10 mouse cellular contexts compared by ENCODE assay signal in genomic region chr9:66144248-66144647, GRCm38 (mm10). TPM values are rescaled to one million over a fixed set of nuclear protein-coding genes. Genes with fewer than 3 reads are reported as not detected.
DNase-seq lines count a peak whose midpoint lies in the region; ATAC-seq lines count a peak whose summit lies in the region.
"Had no signal": no experiment of that assay in that cellular context is flagged by ENCODE, and none has a peak within 500 bp of the region (broad histone marks: within the 10 kb centered on the region; RNA-seq: fewer than 3 reads in every experiment).

No protein-coding gene starts in this region.

- no peaks in the 10 kb centered on the region for H3K9me3 ChIP-seq in kidney, embryonic 14.5 days (ENCODE audit: control insufficient read depth, low read length)
- H3K9me3 ChIP-seq in intestine, embryonic 15.5 days = no peaks in the 10 kb centered on the region
- no peaks in the 10 kb centered on the region for H3K9me3 ChIP-seq in limb, embryonic 10.5 days (replicated peaks)
- H3K9me3 ChIP-seq in neural tube, embryonic 11.5 days (ENCODE audit: control insufficient read depth, low read length) = no peaks in the 10 kb centered on the region
- H3K9me3 ChIP-seq: embryonic facial prominence, embryonic 12.5 days had no signal

- peak; percentile 71 for DNase-seq in kidney, adult 18-20 months
- peak; percentile 91 for DNase-seq in brain, adult 2 months (ENCODE audit: low read depth, low spot score)
- DNase-seq in fibroblast of lung, adult 2 months (ENCODE audit: low read depth) = peak; percentile 44
- DNase-seq in limb, embryonic 10.5 days (ENCODE audit: low spot score) = peak; percentile 76
- DNase-seq in neural tube, embryonic 11.5 days (ENCODE audit: low spot score) = peak; percentile 78
- DNase-seq in testis, postnatal 14 days (ENCODE audit: low spot score) = peak; percentile 57

- H3K4me1 ChIP-seq in kidney, embryonic 14.5 days (ENCODE audit: control insufficient read depth, insufficient read depth, low read length) = no peaks in the 10 kb centered on the region
- no peaks in the 10 kb centered on the region for H3K4me1 ChIP-seq in intestine, embryonic 15.5 days (replicated peaks)
- H3K4me1 ChIP-seq in limb, embryonic 10.5 days = no peaks in the 10 kb centered on the region
- H3K4me1 ChIP-seq in neural tube, embryonic 11.5 days (ENCODE audit: control insufficient read depth, insufficient read depth, low read length) = no peaks in the 10 kb centered on the region
- H3K4me1 ChIP-seq: embryonic facial prominence, embryonic 12.5 days had no signal

- no peaks in the 10 kb centered on the region for H3K27me3 ChIP-seq in kidney, embryonic 14.5 days (ENCODE audit: control insufficient read depth, insufficient read depth, low read length)
- no peaks in the 10 kb centered on the region for H3K27me3 ChIP-seq in intestine, embryonic 15.5 days (replicated peaks)
- H3K27me3 ChIP-seq in limb, embryonic 10.5 days (ENCODE audit: low read depth, poor library complexity, severe bottlenecking) = no peaks in the 10 kb centered on the region
- no peaks in the 10 kb centered on the region for H3K27me3 ChIP-seq in neural tube, embryonic 11.5 days (ENCODE audit: control insufficient read depth, insufficient read depth, low read length)
- H3K27me3 ChIP-seq: embryonic facial prominence, embryonic 12.5 days had no signal

- WGBS in kidney, embryonic 14.5 days = 7% methylated on average over 6 of the region's 6 CpGs
- WGBS in intestine, embryonic 15.5 days = 7% methylated on average over 6 of the region's 6 CpGs
- WGBS in limb, embryonic 10.5 days = 6% methylated on average over 6 of the region's 6 CpGs
- WGBS in neural tube, embryonic 11.5 days = 8% methylated on average over 6 of the region's 6 CpGs

- no peak overlapping the region for H3K4me2 ChIP-seq in kidney, embryonic 14.5 days (replicated peaks; ENCODE audit: low read depth, low read length)
- no peak overlapping the region for H3K4me2 ChIP-seq in intestine, embryonic 15.5 days (replicated peaks)
- H3K4me2 ChIP-seq in neural tube, embryonic 11.5 days (ENCODE audit: low read depth) = no peak overlapping the region
- H3K4me2 ChIP-seq: embryonic facial prominence, embryonic 12.5 days had no signal

- H3K4me3 ChIP-seq in kidney, embryonic 14.5 days (ENCODE audit: low read length) = no peak overlapping the region
- H3K4me3 ChIP-seq in intestine, embryonic 15.5 days (replicated peaks) = no peak overlapping the region
- H3K4me3 ChIP-seq in limb, embryonic 10.5 days = no peak overlapping the region
- no peak overlapping the region for H3K4me3 ChIP-seq in neural tube, embryonic 11.5 days (ENCODE audit: low read depth, low read length)
- H3K4me3 ChIP-seq: embryonic facial prominence, embryonic 12.5 days; myocyte had no signal

- peaks cover 12% of the 10 kb centered on the region for H3K36me3 ChIP-seq in kidney, embryonic 14.5 days (ENCODE audit: control insufficient read depth, insufficient read depth, low read length)
- H3K36me3 ChIP-seq in intestine, embryonic 15.5 days = peaks cover 13% of the 10 kb centered on the region
- H3K36me3 ChIP-seq in limb, embryonic 10.5 days = peaks cover 20% of the 10 kb centered on the region
- H3K36me3 ChIP-seq in neural tube, embryonic 11.5 days (ENCODE audit: control insufficient read depth, insufficient read depth, low read length) = peaks cover 10% of the 10 kb centered on the region; the same call in 1 of the 2 replicates

- no peak overlapping the region for H3K27ac ChIP-seq in kidney, embryonic 14.5 days (ENCODE audit: low read depth, low read length)
- no peak overlapping the region for H3K27ac ChIP-seq in intestine, embryonic 15.5 days
- no peak overlapping the region for H3K27ac ChIP-seq in limb, embryonic 10.5 days
- no peak overlapping the region for H3K27ac ChIP-seq in neural tube, embryonic 11.5 days (ENCODE audit: low read depth, low read length)
- H3K27ac ChIP-seq: embryonic facial prominence, embryonic 12.5 days had no signal

- ATAC-seq in kidney, embryonic 14.5 days (ENCODE audit: low FRiP score, low TSS enrichment) = no peak; the same call in 1 of the 2 replicates
- peak; percentile 55; the same call in 1 of the 2 replicates for ATAC-seq in intestine, embryonic 15.5 days
- no peak for ATAC-seq in neural tube, embryonic 11.5 days (ENCODE audit: insufficient read depth, low FRiP score, low TSS enrichment)

- no peak overlapping the region for H3K9ac ChIP-seq in kidney, embryonic 14.5 days (ENCODE audit: low read depth, low read length)
- no peak overlapping the region for H3K9ac ChIP-seq in intestine, embryonic 15.5 days
- H3K9ac ChIP-seq in neural tube, embryonic 11.5 days (ENCODE audit: low read length) = no peak overlapping the region
- H3K9ac ChIP-seq: embryonic facial prominence, embryonic 12.5 days had no signal

RNA-seq across cellular contexts. Expression of gene Dapk2, which starts 13.8 kb away (rescaled TPM):
- polyA plus RNA-seq in kidney, embryonic 14.5 days (2014; fragmentation: Nextera tagmentation; extraction: Ambion mirVana) = 3.3 and 4.2 TPM in 2 replicates
- 6.0 and 7.2 TPM in 2 replicates for polyA plus RNA-seq in intestine, embryonic 15.5 days (2015; fragmentation: Nextera tagmentation; extraction: Ambion mirVana)
- polyA plus RNA-seq in limb, embryonic 10.5 days (2016; fragmentation: Nextera tagmentation; extraction: Ambion mirVana) = 2.9 and 3.6 TPM in 2 replicates
- 3.1 and 3.4 TPM in 2 replicates for polyA plus RNA-seq in neural tube, embryonic 11.5 days (2014; fragmentation: Nextera tagmentation; extraction: Ambion mirVana)

RNA-seq across cellular contexts. Expression of gene Ciao2a, which starts 17.8 kb away (rescaled TPM):
- polyA plus RNA-seq in kidney, embryonic 14.5 days (2014; fragmentation: Nextera tagmentation; extraction: Ambion mirVana) = 164 and 171 TPM in 2 replicates
- polyA plus RNA-seq in intestine, embryonic 15.5 days (2015; fragmentation: Nextera tagmentation; extraction: Ambion mirVana) = 215 and 218 TPM in 2 replicates
- polyA plus RNA-seq in limb, embryonic 10.5 days (2016; fragmentation: Nextera tagmentation; extraction: Ambion mirVana) = 166 and 171 TPM in 2 replicates
- 126 and 131 TPM in 2 replicates for polyA plus RNA-seq in neural tube, embryonic 11.5 days (2014; fragmentation: Nextera tagmentation; extraction: Ambion mirVana)

RNA-seq across cellular contexts. Expression of gene Snx1, which starts 17.9 kb away (rescaled TPM):
- polyA plus RNA-seq in kidney, embryonic 14.5 days (2014; fragmentation: Nextera tagmentation; extraction: Ambion mirVana) = 90.1 and 130 TPM in 2 replicates
- 137 and 144 TPM in 2 replicates for polyA plus RNA-seq in intestine, embryonic 15.5 days (2015; fragmentation: Nextera tagmentation; extraction: Ambion mirVana)
- 122 and 126 TPM in 2 replicates for polyA plus RNA-seq in limb, embryonic 10.5 days (2016; fragmentation: Nextera tagmentation; extraction: Ambion mirVana)
- 127 and 131 TPM in 2 replicates for polyA plus RNA-seq in neural tube, embryonic 11.5 days (2014; fragmentation: Nextera tagmentation; extraction: Ambion mirVana)
